Mouse (Mus musculus) CH12.LX (cell line): ENCODE results near the gene Ctnna2. TPM values are rescaled to one million over a fixed set of nuclear protein-coding genes. Genes with fewer than 3 reads are reported as not detected.

Experiments
- DNase-seq: peaks from one replicate; pipeline ENCODE4 v3.0.0-alpha.2; 2013; ENCODE audit errors: extremely low read depth
- H3K27ac ChIP-seq: 2 replicates; pipeline ENCODE4 v1.5.1; 2012; ENCODE audit warnings: low read depth, mild to moderate bottlenecking, control low read depth, moderate library complexity; ENCODE audit not compliant: insufficient read depth
- H3K27me3 ChIP-seq: replicated peaks from 2 replicates; pipeline ENCODE3; 2012; ENCODE audit warnings: inconsistent platforms
- H3K36me3 ChIP-seq, 2 experiments: replicated peaks in 1 of 2; 2 replicates each; pipeline versions ENCODE3 to v1.6.1; 2012; ENCODE audit warnings: inconsistent platforms in 1 of 2, low read length in 1 of 2, mild to moderate bottlenecking in 1 of 2, mixed read lengths in 1 of 2, moderate library complexity in 1 of 2; ENCODE audit not compliant: control insufficient read depth in 1 of 2, insufficient read depth in 1 of 2
- H3K4me1 ChIP-seq, 2 experiments: 2 replicates each; pipeline ENCODE4 v1.6.1; 2012; ENCODE audit warnings: inconsistent platforms in 1 of 2, moderate library complexity in 1 of 2; ENCODE audit not compliant: insufficient read depth in 2 of 2, control insufficient read depth in 1 of 2
- H3K4me2 ChIP-seq: 2 replicates; pipeline ENCODE4 v1.6.1; 2012; ENCODE audit warnings: low read depth, mild to moderate bottlenecking, control low read depth; ENCODE audit not compliant: poor library complexity, insufficient read depth, severe bottlenecking
- H3K4me3 ChIP-seq, 3 experiments: fragments of 150-350 bp in 1 of 3; sonication (generic) in 1 of 3; replicated peaks in 1 of 3; 2 replicates each; pipeline versions ENCODE3 to v1.5.1; 2011 to 2012; ENCODE audit warnings: low read depth in 2 of 3, low read length in 2 of 3, mild to moderate bottlenecking in 2 of 3, moderate library complexity in 2 of 3, control low read depth in 1 of 3, improper control_type of control experiment in 1 of 3, inconsistent platforms in 1 of 3, mixed read lengths in 1 of 3; ENCODE audit not compliant: poor library complexity in 1 of 3
- H3K79me2 ChIP-seq: replicated peaks from 2 replicates; pipeline ENCODE4 v1.6.1; 2012; ENCODE audit warnings: mild to moderate bottlenecking, moderate library complexity; ENCODE audit not compliant: control insufficient read depth, poor library complexity, insufficient read depth, severe bottlenecking; ENCODE audit errors: extremely low read depth
- H3K9ac ChIP-seq: 2 replicates; pipeline ENCODE4 v1.6.1; 2012; ENCODE audit warnings: low read depth, mild to moderate bottlenecking, control low read depth, moderate library complexity; ENCODE audit not compliant: insufficient read depth
- H3K9me3 ChIP-seq: replicated peaks from 2 replicates; pipeline ENCODE3; 2012; ENCODE audit warnings: low read length, inconsistent platforms, mixed read lengths
- CHD1 ChIP-seq: IDR thresholded peaks from 2 replicates; pipeline ENCODE4 v1.6.1; 2012; ENCODE audit warnings: low read depth, low read length, improper control_type of control experiment, inconsistent platforms
- CHD2 ChIP-seq: IDR thresholded peaks from 2 replicates; pipeline ENCODE4 v1.6.1; 2011; ENCODE audit warnings: low read length, improper control_type of control experiment
- E2F4 ChIP-seq: IDR thresholded peaks from 2 replicates; pipeline ENCODE4 v1.6.1; 2011; ENCODE audit warnings: low read depth, low read length, improper control_type of control experiment; ENCODE audit not compliant: insufficient replicate concordance
- ELF1 ChIP-seq: IDR thresholded peaks from 2 replicates; pipeline ENCODE4 v1.6.1; 2014; ENCODE audit warnings: low read depth, mild to moderate bottlenecking, inconsistent platforms, low read length, improper control_type of control experiment
- ETS1 ChIP-seq: conservative IDR thresholded peaks from 2 replicates; pipeline ENCODE4 v1.6.1; 2012; ENCODE audit warnings: low read depth, mild to moderate bottlenecking, inconsistent platforms, low read length, improper control_type of control experiment, moderate library complexity
- HCFC1 ChIP-seq: IDR thresholded peaks from 2 replicates; pipeline ENCODE4 v1.6.1; 2012; ENCODE audit warnings: low read depth, mild to moderate bottlenecking, inconsistent platforms, low read length, improper control_type of control experiment
- IRF4 ChIP-seq: IDR thresholded peaks from 2 replicates; pipeline ENCODE4 v1.6.1; 2014; ENCODE audit warnings: low read depth, mild to moderate bottlenecking, inconsistent platforms, low read length, improper control_type of control experiment
- KAT2A ChIP-seq: IDR thresholded peaks from 2 replicates; pipeline ENCODE4 v1.6.1; 2012; ENCODE audit warnings: low read length, improper control_type of control experiment, inconsistent platforms; ENCODE audit not compliant: insufficient replicate concordance
- MAFK ChIP-seq: IDR thresholded peaks from 2 replicates; pipeline ENCODE4 v1.6.1; 2011; ENCODE audit warnings: low read length, improper control_type of control experiment; ENCODE audit not compliant: insufficient replicate concordance
- MAZ ChIP-seq: IDR thresholded peaks from 2 replicates; pipeline ENCODE4 v1.6.1; 2012; ENCODE audit warnings: low read depth, mild to moderate bottlenecking, inconsistent platforms, low read length, improper control_type of control experiment, moderate library complexity
- MEF2A ChIP-seq: IDR thresholded peaks from 2 replicates; pipeline ENCODE4 v1.6.1; 2014; ENCODE audit warnings: low read depth, mild to moderate bottlenecking, inconsistent platforms, low read length, improper control_type of control experiment, borderline replicate concordance
- MYC ChIP-seq: IDR thresholded peaks from 2 replicates; pipeline ENCODE4 v1.6.1; 2011; ENCODE audit warnings: low read depth, mild to moderate bottlenecking, improper control_type of control experiment, low read length
- NELFE ChIP-seq: IDR thresholded peaks from 2 replicates; pipeline ENCODE4 v1.6.1; 2011; ENCODE audit warnings: low read depth, low read length, improper control_type of control experiment
- NRF1 ChIP-seq: IDR thresholded peaks from 2 replicates; pipeline ENCODE4 v1.6.1; 2014; ENCODE audit warnings: low read depth, mild to moderate bottlenecking, inconsistent platforms, low read length, improper control_type of control experiment, moderate library complexity
- PAX5 ChIP-seq: IDR thresholded peaks from 2 replicates; pipeline ENCODE4 v1.6.1; 2012; ENCODE audit warnings: low read length, inconsistent platforms, mixed read lengths
- POLR2A ChIP-seq: IDR thresholded peaks from 2 replicates; pipeline ENCODE4 v1.6.1; 2011; ENCODE audit warnings: low read depth, mild to moderate bottlenecking, improper control_type of control experiment, low read length
- POLR2AphosphoS2 ChIP-seq: IDR thresholded peaks from 2 replicates; pipeline ENCODE4 v1.6.1; 2011; ENCODE audit warnings: low read depth, low read length, improper control_type of control experiment
- RAD21 ChIP-seq: IDR thresholded peaks from 2 replicates; pipeline ENCODE4 v1.6.1; 2011; ENCODE audit warnings: low read depth, mild to moderate bottlenecking, low read length, improper control_type of control experiment, moderate library complexity
- RCOR1 ChIP-seq: conservative IDR thresholded peaks from 2 replicates; pipeline ENCODE4 v1.6.1; 2012; ENCODE audit warnings: low read depth, mild to moderate bottlenecking, inconsistent platforms, low read length, improper control_type of control experiment
- TBP ChIP-seq: conservative IDR thresholded peaks from 2 replicates; pipeline ENCODE4 v1.6.1; 2011; ENCODE audit warnings: low read depth, low read length, improper control_type of control experiment
- TCF12 ChIP-seq: IDR thresholded peaks from 2 replicates; pipeline ENCODE4 v1.6.1; 2014; ENCODE audit warnings: low read depth, mild to moderate bottlenecking, inconsistent platforms, low read length, improper control_type of control experiment
- UBTF ChIP-seq: IDR thresholded peaks from 2 replicates; pipeline ENCODE4 v1.6.1; 2012; ENCODE audit warnings: low read depth, mild to moderate bottlenecking, inconsistent platforms, low read length, improper control_type of control experiment, moderate library complexity
- ZC3H11A ChIP-seq: IDR thresholded peaks from 2 replicates; pipeline ENCODE4 v1.6.1; 2012; ENCODE audit warnings: low read depth, mild to moderate bottlenecking, inconsistent platforms, low read length, improper control_type of control experiment
- ZKSCAN1 ChIP-seq: IDR thresholded peaks from 2 replicates; pipeline ENCODE4 v1.6.1; 2012; ENCODE audit warnings: low read depth, inconsistent platforms, low read length, improper control_type of control experiment, borderline replicate concordance
- dilution Hi-C: fragments of 300-500 bp; cut with MboI; formaldehyde crosslinking; loops from 2 replicates; pipeline ENCODE4 v1.14.3; 2020; ENCODE audit warnings: low sequenced_read_pairs; ENCODE audit not compliant: extremely low pct_unique_long_range_greater_than_20kb, extremely low pct_ligation_motif_present
- in situ Hi-C: fragments of 300-500 bp; cut with MboI; formaldehyde crosslinking; loops from 3 replicates; pipeline ENCODE4 v1.14.3; 2019; ENCODE audit warnings: low sequenced_read_pairs, low pct_ligation_motif_present, low pct_unique_long_range_greater_than_20kb, mixed read lengths
- polyA plus RNA-seq: library from polyadenylated mRNA; unstranded; fragments of >175 nt; gene quantifications from 2 replicates; pipeline ENCODE4 v1.2.1, GENCODE M21; 2012; ENCODE audit warnings: low read depth; ENCODE audit not compliant: insufficient read length
- total RNA-seq, 2 experiments: library from RNA; depleted of rRNA; stranded (reverse); fragments of 300-350 nt in 1 of 2; fragments of >200 nt in 1 of 2; gene quantifications; 2 replicates each; pipeline ENCODE4 v1.2.3; 2012 to 2014

The Ctnna2 gene
- total and polyA plus RNA-seq, 3 experiments = not detected

DNA sequence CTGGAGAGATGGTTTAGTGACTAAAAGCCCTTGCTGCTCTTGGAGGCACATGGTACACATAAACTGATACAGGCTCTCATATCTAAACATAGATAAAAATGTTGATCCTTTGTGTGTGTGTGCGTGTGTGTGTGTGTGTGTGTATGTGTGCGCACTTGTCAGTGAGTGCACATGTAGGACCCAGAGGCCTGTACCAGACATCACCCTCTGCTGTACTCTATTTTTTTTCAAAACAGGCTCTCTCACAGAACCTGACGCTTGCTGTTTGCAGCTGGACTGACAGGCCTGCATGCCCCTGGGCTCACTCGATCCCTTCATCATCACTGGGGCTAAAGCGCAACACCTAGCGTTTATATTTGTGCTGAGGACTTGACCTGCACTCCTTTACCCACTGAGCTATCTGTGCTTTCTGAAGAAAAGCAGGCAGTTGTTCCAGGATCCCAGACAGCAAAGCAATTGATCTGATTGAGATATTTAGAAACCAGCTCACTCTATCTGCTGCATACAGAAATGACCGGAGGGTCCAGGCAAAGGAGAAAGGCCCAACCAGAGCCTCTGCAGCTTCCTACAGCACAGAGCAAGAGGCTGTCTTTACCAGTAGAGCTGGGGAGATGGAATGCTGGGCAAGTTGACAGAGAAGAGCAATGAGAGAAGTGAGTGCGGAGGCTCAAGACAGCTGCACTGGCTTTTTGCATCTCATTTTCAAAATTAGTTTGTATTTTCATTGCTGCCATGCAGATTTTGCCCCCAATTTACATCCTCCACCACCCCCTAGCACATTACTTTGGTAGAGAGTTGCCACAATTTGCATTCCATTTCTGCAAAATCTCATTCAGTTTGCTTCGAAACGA, 870.2 kb downstream of the Ctnna2 start:
- dilution Hi-C loops (no loop called here), in situ Hi-C loops (no loop called here)
- H3K36me3 ChIP-seq = no peaks in the 10 kb centered on the region
- no peak overlapping the region for H3K27ac ChIP-seq
- no peak overlapping the region for H3K4me3 ChIP-seq
- no peak overlapping the region for H3K4me2 ChIP-seq
- no peak for DNase-seq
- no peak for TF ChIP-seq CHD2
- TF ChIP-seq NELFE = no peak
- TF ChIP-seq PAX5 = no peak
- no peak for TF ChIP-seq UBTF
- TF ChIP-seq CHD1 = no peak
- TF ChIP-seq RCOR1 = no peak
- TF ChIP-seq NRF1 = no peak
- no peak for TF ChIP-seq POLR2AphosphoS2
- no peak for TF ChIP-seq IRF4
- no peak for TF ChIP-seq ELF1
- TF ChIP-seq HCFC1 = no peak
- TF ChIP-seq MAZ = no peak
- no peaks in the 10 kb centered on the region for H3K79me2 ChIP-seq
- no peaks in the 10 kb centered on the region for H3K4me1 ChIP-seq
- H3K9me3 ChIP-seq = peaks cover 58% of the 10 kb centered on the region
- no peak overlapping the region for H3K9ac ChIP-seq
- no peaks in the 10 kb centered on the region for H3K27me3 ChIP-seq

DNA sequence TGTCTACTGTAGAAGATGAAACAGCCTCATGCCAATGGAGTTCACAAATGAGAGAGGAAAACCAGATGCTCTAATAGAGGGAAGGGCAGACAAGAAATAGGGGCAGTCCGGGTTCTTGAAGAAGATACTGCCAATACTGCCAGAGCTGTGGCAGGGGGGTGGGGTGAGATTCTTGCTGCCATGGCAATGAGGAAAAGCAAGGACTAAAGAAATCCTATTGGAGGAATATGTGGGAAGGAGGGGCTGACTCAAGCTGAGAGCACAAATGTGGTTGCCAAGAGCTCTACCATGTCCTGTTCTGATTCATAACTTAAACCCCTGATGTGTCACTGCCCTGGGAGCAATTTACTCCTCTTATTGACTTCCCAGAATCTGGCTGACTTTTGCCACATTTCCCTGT, 878.5 kb downstream of the Ctnna2 start:
- no peaks in the 10 kb centered on the region for H3K4me1 ChIP-seq
- DNase-seq = no peak
- in situ Hi-C loops = no loop called here
- TF ChIP-seq NRF1 = no peak
- no peak for TF ChIP-seq ETS1
- TF ChIP-seq MAFK = no peak
- TF ChIP-seq TBP = no peak
- no peak for TF ChIP-seq TCF12
- TF ChIP-seq UBTF = no peak
- no peak for TF ChIP-seq ZC3H11A
- no peak for TF ChIP-seq CHD2
- no peak for TF ChIP-seq CHD1
- TF ChIP-seq POLR2AphosphoS2 = no peak
- TF ChIP-seq POLR2A = no peak
- TF ChIP-seq IRF4 = no peak
- no peak for TF ChIP-seq RAD21
- TF ChIP-seq MEF2A = no peak
- no peak for TF ChIP-seq E2F4
- no peak for TF ChIP-seq KAT2A
- TF ChIP-seq PAX5 = no peak
- no peak for TF ChIP-seq MYC
- TF ChIP-seq NELFE = no peak
- TF ChIP-seq ZKSCAN1 = no peak
- H3K36me3 ChIP-seq = no peaks in the 10 kb centered on the region
- dilution Hi-C loops = no loop called here
- H3K27me3 ChIP-seq = no peaks in the 10 kb centered on the region
- no peak overlapping the region for H3K4me3 ChIP-seq
- no peak overlapping the region for H3K27ac ChIP-seq
- H3K79me2 ChIP-seq = no peaks in the 10 kb centered on the region
- no peak overlapping the region for H3K4me2 ChIP-seq
- H3K9ac ChIP-seq = no peak overlapping the region
- H3K9me3 ChIP-seq = peaks cover 39% of the 10 kb centered on the region
